Mouse (Mus musculus) brain, embryonic 14.5 days (tissue): ENCODE data around the gene Drc1.

Experiments used
- CTCF ChIP-seq: fragments of 200-500 bp; IDR thresholded peaks from 2 replicates; pipeline ENCODE4 v1.5.1; 2012; ENCODE audit warnings: inconsistent platforms, mild to moderate bottlenecking, moderate library complexity, borderline replicate concordance; ENCODE audit not compliant: insufficient read depth, insufficient read length; ENCODE audit errors: extremely low read depth
- POLR2A ChIP-seq: fragments of 200-500 bp; IDR thresholded peaks from 2 replicates; pipeline ENCODE4 v1.6.1; 2012; ENCODE audit warnings: mild to moderate bottlenecking, inconsistent platforms, borderline replicate concordance; ENCODE audit not compliant: poor library complexity, insufficient read depth, insufficient read length, severe bottlenecking; ENCODE audit errors: extremely low read depth

DNA sequence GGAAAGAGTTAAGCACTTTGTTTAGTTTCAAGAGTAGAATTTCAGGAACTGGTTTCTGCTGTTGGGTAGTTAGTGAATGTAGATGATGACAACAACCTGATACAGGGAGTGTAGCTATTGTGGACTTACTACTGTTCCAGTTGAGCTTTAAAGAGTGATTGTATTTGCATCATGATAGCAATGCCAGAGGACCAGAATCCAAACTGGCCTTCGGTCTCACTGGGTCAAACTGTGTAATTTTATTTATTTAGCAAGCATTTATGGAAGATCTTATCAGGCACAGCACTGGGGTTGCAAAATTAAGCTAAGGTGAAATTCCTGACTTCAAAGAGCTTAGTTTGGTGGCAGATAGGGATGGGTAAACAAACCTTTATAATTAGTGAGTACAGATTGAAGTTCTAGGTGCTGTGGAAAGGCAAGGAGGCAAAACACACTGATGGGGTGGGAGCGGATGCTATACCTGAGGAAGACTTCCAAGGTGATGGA lies 45.5 kb upstream of the Drc1 start:
- no peak for TF ChIP-seq CTCF
- TF ChIP-seq POLR2A, result no peak
